Mouse (Mus musculus) liver, adult 2 months (tissue): Measurements from ENCODE around the gene Tppp. TPM values are rescaled to one million over a fixed set of nuclear protein-coding genes. Genes with fewer than 3 reads are reported as not detected.

Experiments
- DNase-seq: peaks from one replicate; pipeline ENCODE4 v3.0.0-alpha.2; 2011; ENCODE audit warnings: low read depth, low spot score; ENCODE audit errors: extremely low read depth
- H3K27ac ChIP-seq: fragments of 200-500 bp; replicated peaks from 2 replicates; pipeline ENCODE4 v1.5.1; 2012; ENCODE audit warnings: low read depth, mild to moderate bottlenecking, control low read depth, inconsistent platforms, low read length; ENCODE audit not compliant: insufficient read depth
- H3K27me3 ChIP-seq: fragments of 200-500 bp; 2 replicates; pipeline ENCODE4 v1.6.1; 2012; ENCODE audit warnings: mild to moderate bottlenecking, moderate library complexity, low read length, inconsistent platforms; ENCODE audit not compliant: control insufficient read depth, insufficient read depth
- H3K36me3 ChIP-seq: fragments of 200-500 bp; 2 replicates; pipeline ENCODE4 v1.6.1; 2012; ENCODE audit warnings: low read length, inconsistent platforms; ENCODE audit not compliant: control insufficient read depth, insufficient read depth
- H3K4me1 ChIP-seq: fragments of 200-500 bp; 2 replicates; pipeline ENCODE4 v1.6.1; 2011; ENCODE audit warnings: low read length; ENCODE audit not compliant: control insufficient read depth, insufficient read depth
- H3K4me3 ChIP-seq: fragments of 200-500 bp; 2 replicates; pipeline ENCODE4 v1.5.1; 2011; ENCODE audit warnings: low read depth, mild to moderate bottlenecking, control low read depth, low read length, moderate library complexity; ENCODE audit not compliant: insufficient read depth
- H3K79me2 ChIP-seq: fragments of 200-500 bp; 2 replicates; pipeline ENCODE4 v1.6.1; 2012; ENCODE audit warnings: inconsistent platforms, mild to moderate bottlenecking, low read length, moderate library complexity; ENCODE audit not compliant: control insufficient read depth, insufficient read depth
- H3K9ac ChIP-seq: fragments of 200-500 bp; 2 replicates; pipeline ENCODE4 v1.6.1; 2012; ENCODE audit warnings: low read depth, mild to moderate bottlenecking, control low read depth, inconsistent platforms, low read length
- CTCF ChIP-seq: fragments of 200-500 bp; IDR thresholded peaks from 2 replicates; pipeline ENCODE4 v1.5.1; 2011; ENCODE audit warnings: low read depth, low read length, control low read depth
- POLR2A ChIP-seq: fragments of 200-500 bp; IDR thresholded peaks from 2 replicates; pipeline ENCODE4 v1.6.1; 2011; ENCODE audit warnings: low read length, control low read depth; ENCODE audit not compliant: insufficient read depth; ENCODE audit errors: extremely low read depth
- WGBS: fragments of 180-500 bp; shearing (Covaris S2); methylation state at CpG from one replicate; pipeline ENCODE4 v1.1.7; 2018; 5-methylcytosine and 5-hydroxymethylcytosine counted together
- polyA plus RNA-seq: library from polyadenylated mRNA; depleted of rRNA; stranded (reverse); fragments of >200 nt; gene quantifications from 2 replicates; pipeline ENCODE4 v1.2.3, GENCODE M21; 2012; rRNA removed
- total RNA-seq: library from RNA; depleted of rRNA; stranded (reverse); fragments of >200 nt; gene quantifications from 2 replicates; pipeline ENCODE4 v1.2.3, GENCODE M21; 2014; rRNA removed

Tppp gene
- total RNA-seq (7.9 and 9.8 TPM in 2 replicates), polyA plus RNA-seq (2.7 and 2.9 TPM in 2 replicates)

DNA sequence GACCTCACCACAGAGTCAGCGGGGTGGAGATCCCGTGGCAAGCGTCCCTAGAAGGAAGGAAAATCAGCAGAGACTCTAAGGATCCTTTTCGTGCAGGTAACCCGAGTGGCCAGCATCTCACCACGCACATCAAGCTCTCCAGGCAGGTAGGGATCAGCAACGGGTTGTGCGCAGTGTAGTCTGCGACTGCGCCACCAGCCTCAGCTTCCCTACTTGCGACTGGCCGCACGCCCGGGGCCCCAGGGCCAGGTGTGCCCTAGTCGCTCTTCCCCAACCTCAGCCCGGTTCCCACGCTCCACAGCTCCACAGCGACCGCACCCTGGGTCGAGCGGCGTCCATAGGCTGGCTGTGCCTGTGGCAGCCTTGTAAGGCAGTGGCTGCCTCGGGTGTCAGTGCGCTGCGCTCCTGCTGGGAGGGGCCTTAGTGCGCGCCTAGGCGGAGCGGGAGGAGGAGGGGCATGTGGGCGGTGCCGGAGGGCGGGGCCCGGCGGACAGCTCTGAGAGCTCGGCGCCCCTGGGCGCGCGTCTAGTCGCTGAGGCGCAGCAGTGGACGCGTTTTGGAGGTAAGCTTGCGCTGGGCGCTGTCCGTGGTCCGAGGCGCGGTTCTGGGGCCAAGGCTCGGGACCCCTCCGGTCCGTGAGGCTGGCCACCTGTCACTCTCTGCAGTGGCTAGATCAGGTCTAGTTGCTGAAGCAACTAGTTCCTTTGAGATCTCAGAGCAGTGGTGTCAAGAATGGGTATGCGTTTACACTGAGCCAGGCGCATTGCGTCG lies at the start of gene Tppp:
Gene Tppp, plus strand, starts transcription at position 460 of the 771 bp plus-strand sequence.
- peak within 1 kb of the TSS; percentile 85 for H3K9ac ChIP-seq
- WGBS: under 1% methylated on average over 56 of the region's 56 CpGs
- H3K36me3 ChIP-seq: no peaks in the 10 kb centered on the region
- peak within 1 kb of the TSS; percentile 30 for H3K27ac ChIP-seq
- no peaks in the 10 kb centered on the region for H3K27me3 ChIP-seq
- peak; percentile 81 for DNase-seq
- H3K4me1 ChIP-seq: peaks cover 6% of the 10 kb centered on the region; the same call in 1 of the 2 replicates
- peaks cover 20% of the 10 kb centered on the region for H3K79me2 ChIP-seq
- peak within 1 kb of the TSS; percentile 75 for H3K4me3 ChIP-seq
- TF ChIP-seq CTCF (no peak), POLR2A (peak; percentile 91)

- Histone ChIP-seq H3K79me2 (no peaks in the 10 kb centered on the region), H3K27me3 (no peaks in the 10 kb centered on the region), H3K27ac (no peak overlapping the region), H3K4me3 (no peak overlapping the region), H3K4me1 (no peaks in the 10 kb centered on the region), H3K9ac (no peak overlapping the region), H3K36me3 (peaks cover 14% of the 10 kb centered on the region)
- 89% methylated on average over 10 of the region's 10 CpGs for WGBS
- DNase-seq: no peak
- no peak for TF ChIP-seq CTCF
- no peak for TF ChIP-seq POLR2A
Measured at GRCm38 (mm10) chr13:73960117-73960652, 49.0 kb upstream of the Tppp start.

DNA sequence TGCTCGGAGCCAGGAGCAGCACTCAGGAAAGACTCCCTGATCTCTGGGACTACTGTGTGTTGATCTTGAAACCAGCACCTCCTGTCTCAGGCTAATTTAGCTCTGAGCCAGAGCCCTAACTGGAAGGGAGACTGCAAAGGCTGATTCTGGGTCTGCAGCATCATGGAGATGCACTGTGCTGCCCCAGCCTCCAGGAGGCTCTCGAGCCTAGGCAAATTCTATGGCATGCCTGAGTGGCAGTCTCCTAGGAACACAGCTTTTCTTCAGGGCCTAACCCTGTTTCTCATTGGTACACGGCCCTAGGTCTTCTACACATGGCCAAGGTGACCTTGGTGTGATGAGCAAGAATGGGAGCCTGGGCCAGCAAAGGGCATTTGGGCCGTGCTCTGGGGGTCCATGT lies 48.0 kb upstream of the Tppp start:
- no peaks in the 10 kb centered on the region for H3K27me3 ChIP-seq
- no peak for DNase-seq
- H3K36me3 ChIP-seq: peaks cover 11% of the 10 kb centered on the region
- H3K9ac ChIP-seq: no peak overlapping the region
- H3K27ac ChIP-seq: no peak overlapping the region
- WGBS: 90% methylated on average over 4 of the region's 4 CpGs
- TF ChIP-seq CTCF: 0 out of 2 replicates have a peak, but pooled peaks have one; percentile 31
- TF ChIP-seq POLR2A: no peak
- H3K4me3 ChIP-seq: no peak overlapping the region
- H3K79me2 ChIP-seq: no peaks in the 10 kb centered on the region
- no peaks in the 10 kb centered on the region for H3K4me1 ChIP-seq

- Histone ChIP-seq H3K27ac (no peak within 1 kb of the TSS), H3K4me1 (no peaks in the 10 kb centered on the region), H3K79me2 (no peaks in the 10 kb centered on the region), H3K36me3 (peaks cover 3% of the 10 kb centered on the region), H3K4me3 (no peak within 1 kb of the TSS), H3K9ac (no peak within 1 kb of the TSS), H3K27me3 (no peaks in the 10 kb centered on the region)
- DNase-seq: no peak
- TF ChIP-seq CTCF: no peak
- no peak for TF ChIP-seq POLR2A
- 87% methylated on average over 5 of the region's 5 CpGs for WGBS
Measured at GRCm38 (mm10) chr13:73963551-73963950, 45.7 kb upstream of the Tppp start, which contains the start of gene Zdhhc11. TSS of gene Zdhhc11 (plus strand) at chr13:73963851.

DNA sequence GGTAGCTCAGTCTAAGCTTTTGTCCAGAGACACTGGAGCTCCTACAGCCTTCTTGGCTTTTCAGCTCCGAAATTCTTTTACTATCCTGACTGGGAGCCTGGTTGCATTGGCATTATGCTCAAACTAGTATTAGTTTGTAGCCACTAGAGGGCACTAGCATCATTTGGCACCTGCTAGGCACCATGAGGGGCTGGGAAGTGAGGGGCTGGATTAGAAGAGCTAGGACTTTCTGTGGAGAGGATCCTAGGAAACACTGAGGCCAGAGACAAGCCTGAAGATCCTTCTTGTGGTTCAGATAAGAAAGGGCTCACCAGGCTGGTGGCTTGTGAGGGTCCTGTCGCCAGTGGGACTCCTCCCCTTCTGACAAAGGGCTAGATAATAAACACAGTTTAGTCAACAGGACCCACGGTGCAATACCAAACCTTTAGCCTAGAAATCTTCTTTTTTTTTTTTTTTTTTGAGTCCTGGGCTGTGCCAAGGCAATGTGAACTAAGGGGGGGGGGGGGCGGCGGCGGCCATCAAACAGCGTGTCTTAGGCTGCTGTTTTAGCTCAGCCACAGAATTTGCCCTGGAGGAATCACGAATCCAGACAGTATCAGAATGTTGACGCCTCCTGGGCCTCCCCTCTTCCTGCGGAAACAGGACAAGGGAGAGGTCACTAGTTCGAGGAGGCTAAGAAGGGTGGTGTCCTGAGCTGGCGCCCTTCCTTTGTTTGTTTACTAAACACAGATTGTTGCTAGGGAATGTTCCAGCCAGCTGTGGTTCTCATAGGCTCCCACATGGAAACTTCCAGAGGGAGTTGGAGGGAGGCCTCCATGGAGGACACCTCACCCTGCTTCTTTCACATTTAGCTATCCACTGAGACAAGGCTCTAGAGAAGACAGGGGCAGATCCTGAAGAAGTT lies 38.4 kb upstream of the Tppp start:
- 13% methylated on average over 12 of the region's 12 CpGs for WGBS
- no peaks in the 10 kb centered on the region for H3K27me3 ChIP-seq
- no peaks in the 10 kb centered on the region for H3K36me3 ChIP-seq
- TF ChIP-seq CTCF (peak; percentile 68), POLR2A (no peak)
- peak; percentile 83 for DNase-seq
- no peaks in the 10 kb centered on the region for H3K79me2 ChIP-seq
- H3K4me1 ChIP-seq: peaks cover 7% of the 10 kb centered on the region
- H3K4me3 ChIP-seq: peak overlapping the region; percentile 37
- H3K27ac ChIP-seq: peak overlapping the region; percentile 64
- H3K9ac ChIP-seq: peak overlapping the region; percentile 37
